Mouse (Mus musculus) embryonic stem cell, embryonic (primary cell): Measurements from ENCODE around the gene Rasl10b.

ENCODE experiments used
- CTCF ChIA-PET, 4 experiments: fragments of 300-600 bp in 2 of 4; fragments of 350-600 bp in 2 of 4; sonication (Branson Sonifier 250); formaldehyde crosslinking; loops; one replicate each; lab custom pipeline; 2022; ENCODE audit warnings: inconsistent platforms in 2 of 4; lab: Charles Lee
- POLR2A ChIA-PET, 4 experiments: fragments of 300-600 bp in 2 of 4; fragments of 350-600 bp in 2 of 4; sonication (Branson Sonifier 250); formaldehyde crosslinking; loops; one replicate each; lab custom pipeline; 2022; ENCODE audit warnings: antibody characterized with exemption in 4 of 4, inconsistent platforms in 1 of 4; lab: Charles Lee

Gene Rasl10b

GRCm38 (mm10) chr11:83447612-83448011 lies 38.7 kb downstream of the Rasl10b start:
- CTCF ChIA-PET = interaction anchor here in 1 of 4 experiments (2.5 kb wide), 1 partner anchor 25 kb away, joined by 6 read pairs; the partner anchor contains the start of gene Taf15
- POLR2A ChIA-PET = interaction anchor here in 3 of 4 experiments (1.0 to 30.5 kb wide), 11 partner anchors 9 to 149 kb away, joined by 3 to 563 read pairs (median 4); partner anchors contain the start of genes Taf15 (in 3 of the 3), Ap2b1 (in 2 of the 3) and Mmp28 (in 2 of the 3)

GRCm38 (mm10) chr11:83448021-83448926 lies 39.3 kb downstream of the Rasl10b start:
- CTCF ChIA-PET = interaction anchor here in 2 of 4 experiments (0.6 to 2.5 kb wide), 2 partner anchors 24 to 405 kb away, joined by 3 to 6 read pairs; partner anchors contain the start of gene Taf15 (in 1 of the 2)
- POLR2A ChIA-PET = interaction anchor here (0.6 to 30.5 kb wide), 12 partner anchors 10 to 150 kb away, joined by 3 to 563 read pairs (median 4); partner anchors contain the start of genes Taf15 (in 4 of the 4), Ap2b1 (in 2 of the 4) and Mmp28 (in 2 of the 4)

- POLR2A ChIA-PET = interaction anchor here (0.6 to 30.5 kb wide), 8 partner anchors 14 to 150 kb away, joined by 3 to 563 read pairs (median 10); partner anchors contain the start of genes Taf15 (in 4 of the 4), Mmp28 (in 2 of the 4) and Ap2b1 (in 1 of the 4)
- CTCF ChIA-PET = interaction anchor here in 2 of 4 experiments (0.6 to 2.5 kb wide), 2 partner anchors 24 to 406 kb away, joined by 3 to 6 read pairs; partner anchors contain the start of gene Taf15 (in 1 of the 2)
These were observed 39.9 kb downstream of the Rasl10b start for GRCm38 (mm10) chr11:83448927-83449236.

GRCm38 (mm10) chr11:83449298-83449697 lies 40.4 kb downstream of the Rasl10b start:
- CTCF ChIA-PET = interaction anchor here in 3 of 4 experiments (0.6 to 2.5 kb wide), 3 partner anchors 9 to 406 kb away, joined by 3 to 9 read pairs (median 6); partner anchors contain the start of gene Taf15 (in 1 of the 3)
- POLR2A ChIA-PET = interaction anchor here (0.7 to 30.5 kb wide), 9 partner anchors 8 to 178 kb away, joined by 3 to 563 read pairs (median 6); partner anchors contain the start of genes Taf15 (in 4 of the 4) and Mmp28 (in 1 of the 4)

- ChIA-PET CTCF (interaction anchor here in 2 of 4 experiments (1.1 to 1.7 kb wide), 2 partner anchors 10 to 22 kb away, joined by 3 to 9 read pairs; partner anchors contain the start of gene Taf15 (in 1 of the 2)), POLR2A (interaction anchor here in 3 of 4 experiments (0.6 to 30.5 kb wide), 8 partner anchors 10 to 26 kb away, joined by 3 to 563 read pairs (median 10); partner anchors contain the start of genes Taf15 (in 3 of the 3) and Mmp28 (in 1 of the 3))
These were observed 41.6 kb downstream of the Rasl10b start for GRCm38 (mm10) chr11:83450550-83450949.

- POLR2A ChIA-PET = interaction anchor here (0.6 to 30.5 kb wide), 13 partner anchors 8 to 1461 kb away, joined by 3 to 563 read pairs (median 3); partner anchors contain the start of gene Taf15 (in 2 of the 4)
These were observed 42.3 kb downstream of the Rasl10b start for GRCm38 (mm10) chr11:83451281-83451680.

GRCm38 (mm10) chr11:83454548-83454947 lies 45.6 kb downstream of the Rasl10b start:
- CTCF ChIA-PET = interaction anchor here in 2 of 4 experiments (0.7 to 1.7 kb wide), 2 partner anchors 10 to 14 kb away, joined by 3 to 4 read pairs; no protein-coding TSS in a partner anchor
- POLR2A ChIA-PET = interaction anchor here in 2 of 4 experiments (1.3 to 30.5 kb wide), 3 partner anchors 12 to 22 kb away, joined by 3 to 563 read pairs (median 15); partner anchors contain the start of gene Taf15 (in 2 of the 2)

More at GRCm38 (mm10) chr11:83451281-83451680, 42.3 kb downstream of the Rasl10b start:
- CTCF ChIA-PET = interaction anchor here in 3 of 4 experiments (0.6 to 1.7 kb wide), 6 partner anchors 11 to 78 kb away, joined by 3 to 9 read pairs (median 4); partner anchors contain the start of genes Mmp28 (in 1 of the 3) and Taf15 (in 1 of the 3)

GRCm38 (mm10) chr11:83455608-83456007 lies 46.7 kb downstream of the Rasl10b start:
- ChIA-PET CTCF (interaction anchor here in 2 of 4 experiments (0.6 to 1.7 kb wide), 2 partner anchors 15 to 16 kb away, joined by 3 to 4 read pairs; no protein-coding TSS in a partner anchor), POLR2A (interaction anchor here in 3 of 4 experiments (0.6 to 30.5 kb wide), 5 partner anchors 11 to 25 kb away, joined by 3 to 563 read pairs (median 3); partner anchors contain the start of gene Taf15 (in 2 of the 3))

GRCm38 (mm10) chr11:83457257-83457656 lies 48.3 kb downstream of the Rasl10b start:
- POLR2A ChIA-PET = interaction anchor here (0.5 to 30.5 kb wide), 7 partner anchors 9 to 95 kb away, joined by 3 to 563 read pairs (median 4); partner anchors contain the start of gene Taf15 (in 2 of the 4)
- CTCF ChIA-PET = interaction anchor here in 2 of 4 experiments (1.1 to 1.3 kb wide), 2 partner anchors 12 to 13 kb away, joined by 3 read pairs; no protein-coding TSS in a partner anchor

GRCm38 (mm10) chr11:83457912-83458601 lies 49.1 kb downstream of the Rasl10b start:
- POLR2A ChIA-PET = interaction anchor here in 3 of 4 experiments (0.6 to 30.5 kb wide), 9 partner anchors 8 to 489 kb away, joined by 3 to 563 read pairs (median 4); partner anchors contain the start of gene Taf15 (in 2 of the 3)
- CTCF ChIA-PET = interaction anchor here (0.6 to 1.3 kb wide), 5 partner anchors 13 to 564 kb away, joined by 3 read pairs; no protein-coding TSS in a partner anchor

- ChIA-PET CTCF (interaction anchor here in 1 of 4 experiments (1.8 kb wide), 1 partner anchor 18 kb away, joined by 7 read pairs; no protein-coding TSS in a partner anchor), POLR2A (interaction anchor here (0.8 to 30.5 kb wide), 11 partner anchors 9 to 170 kb away, joined by 3 to 563 read pairs (median 4); partner anchors contain the start of gene Taf15 (in 3 of the 4))
These were observed 52.6 kb downstream of the Rasl10b start for GRCm38 (mm10) chr11:83461462-83462027.

- ChIA-PET CTCF (interaction anchor here in 3 of 4 experiments (0.8 to 1.8 kb wide), 3 partner anchors 11 to 22 kb away, joined by 3 to 7 read pairs (median 5); no protein-coding TSS in a partner anchor), POLR2A (interaction anchor here (0.5 to 30.5 kb wide), 18 partner anchors 10 to 1409 kb away, joined by 3 to 563 read pairs (median 3); partner anchors contain the start of genes Taf15 (in 4 of the 4) and Ap2b1 (in 1 of the 4))
These were observed 53.8 kb downstream of the Rasl10b start, which contains the start of gene Mmp28 for GRCm38 (mm10) chr11:83462711-83463244. Gene Mmp28 (minus strand): TSS chr11:83463071.

GRCm38 (mm10) chr11:83465976-83466375 lies 57.0 kb downstream of the Rasl10b start:
- ChIA-PET POLR2A (interaction anchor here in 2 of 4 experiments (1.1 to 30.5 kb wide), 5 partner anchors 8 to 14 kb away, joined by 3 to 563 read pairs (median 4); partner anchors contain the start of gene Taf15 (in 1 of the 2)), CTCF (no interaction called here)

GRCm38 (mm10) chr11:83467120-83467652 lies 58.2 kb downstream of the Rasl10b start:
- CTCF ChIA-PET = interaction anchor here in 1 of 4 experiments (1.3 kb wide), 1 partner anchor 27 kb away, joined by 4 read pairs; no protein-coding TSS in a partner anchor
- POLR2A ChIA-PET = interaction anchor here in 2 of 4 experiments (1.1 to 30.5 kb wide), 5 partner anchors 9 to 16 kb away, joined by 3 to 563 read pairs (median 4); partner anchors contain the start of gene Taf15 (in 1 of the 2)

- CTCF ChIA-PET = no interaction called here
- POLR2A ChIA-PET = interaction anchor here in 1 of 4 experiments (17.8 to 30.5 kb wide), 2 partner anchors 8 to 15 kb away, joined by 563 read pairs; partner anchors contain the start of genes Mmp28 and Taf15
These were observed 59.8 kb downstream of the Rasl10b start for GRCm38 (mm10) chr11:83468765-83469164.
